Mouse (Mus musculus) lung, adult 2 months (tissue): ENCODE data around the gene Prpf40b. TPM values are rescaled to one million over a fixed set of nuclear protein-coding genes. Genes with fewer than 3 reads are reported as not detected.

Experiments used
- DNase-seq: peaks from one replicate; pipeline ENCODE4 v3.0.0; 2022
- H3K4me1 ChIP-seq: fragments of 200-500 bp; 2 replicates; pipeline ENCODE4 v1.6.1; 2011; ENCODE audit warnings: low read length; ENCODE audit not compliant: control insufficient read depth, insufficient read depth
- H3K4me3 ChIP-seq: fragments of 200-500 bp; replicated peaks from 2 replicates; pipeline ENCODE3; 2011; ENCODE audit warnings: low read depth, mild to moderate bottlenecking, control low read depth, low read length; ENCODE audit errors: extremely low read depth
- CTCF ChIP-seq: fragments of 200-500 bp; IDR thresholded peaks from 2 replicates; pipeline ENCODE4 v1.5.1; 2011; ENCODE audit warnings: mild to moderate bottlenecking, low read length, control low read depth; ENCODE audit not compliant: insufficient read depth
- POLR2A ChIP-seq: fragments of 200-500 bp; IDR thresholded peaks from 2 replicates; pipeline ENCODE4 v1.6.1; 2011; ENCODE audit warnings: low read depth, mild to moderate bottlenecking, control low read depth, low read length, borderline replicate concordance; ENCODE audit errors: extremely low read depth
- WGBS: fragments of 180-500 bp; shearing (Covaris S2); methylation state at CpG from one replicate; pipeline ENCODE4 v1.1.7; 2018; 5-methylcytosine and 5-hydroxymethylcytosine counted together
- polyA plus RNA-seq: library from polyadenylated mRNA; depleted of rRNA; stranded (reverse); fragments of >200 nt; gene quantifications from 2 replicates; pipeline ENCODE4 v1.2.3, GENCODE M21; 2012

Gene Prpf40b
- polyA plus RNA-seq, 1 experiment, result 76.5 TPM

GRCm38 (mm10) chr15:99328011-99328410 lies 33.1 kb downstream of the Prpf40b start:
- no peak for DNase-seq
- peaks cover 37% of the 10 kb centered on the region for H3K4me1 ChIP-seq
- WGBS, result 94% methylated on average over 5 of the region's 5 CpGs
- H3K4me3 ChIP-seq, result no peak overlapping the region
- TF ChIP-seq POLR2A (no peak), CTCF (no peak)

- WGBS, result 44% methylated on average over 2 of the region's 2 CpGs
- Histone ChIP-seq H3K4me1 (peaks cover 53% of the 10 kb centered on the region), H3K4me3 (no peak overlapping the region)
- TF ChIP-seq POLR2A (no peak), CTCF (no peak)
- no peak for DNase-seq
Measured at GRCm38 (mm10) chr15:99330324-99330723, 35.4 kb downstream of the Prpf40b start.

- Histone ChIP-seq H3K4me3 (no peak overlapping the region), H3K4me1 (peaks cover 58% of the 10 kb centered on the region)
- TF ChIP-seq POLR2A (no peak), CTCF (no peak)
- WGBS, result 87% methylated on average over 5 of the region's 5 CpGs
- no peak for DNase-seq
Measured at GRCm38 (mm10) chr15:99331341-99331740, 36.5 kb downstream of the Prpf40b start.

GRCm38 (mm10) chr15:99332111-99332510 lies 37.2 kb downstream of the Prpf40b start:
- no peak for TF ChIP-seq POLR2A
- TF ChIP-seq CTCF, result no peak
- H3K4me3 ChIP-seq, result no peak overlapping the region
- DNase-seq, result no peak
- H3K4me1 ChIP-seq, result peaks cover 59% of the 10 kb centered on the region

GRCm38 (mm10) chr15:99332921-99333675 lies 38.2 kb downstream of the Prpf40b start:
- 17% methylated on average over 9 of the region's 9 CpGs for WGBS
- H3K4me3 ChIP-seq, result no peak overlapping the region
- H3K4me1 ChIP-seq, result peaks cover 59% of the 10 kb centered on the region
- TF ChIP-seq POLR2A (no peak), CTCF (no peak)
- DNase-seq, result peak; percentile 57

- Histone ChIP-seq H3K4me3 (no peak overlapping the region), H3K4me1 (peaks cover 59% of the 10 kb centered on the region)
- TF ChIP-seq CTCF (no peak), POLR2A (no peak)
- 47% methylated on average over 3 of the region's 3 CpGs for WGBS
- no peak for DNase-seq
Measured at GRCm38 (mm10) chr15:99333676-99334065, 38.8 kb downstream of the Prpf40b start.

- Histone ChIP-seq H3K4me1 (peaks cover 54% of the 10 kb centered on the region), H3K4me3 (no peak overlapping the region)
- 41% methylated on average over 6 of the region's 6 CpGs for WGBS
- DNase-seq, result no peak
- TF ChIP-seq CTCF (no peak), POLR2A (no peak)
Measured at GRCm38 (mm10) chr15:99334500-99334899, 39.6 kb downstream of the Prpf40b start.

GRCm38 (mm10) chr15:99335801-99336320 lies 41.0 kb downstream of the Prpf40b start:
- DNase-seq, result no peak
- 34% methylated on average over 8 of the region's 8 CpGs for WGBS
- H3K4me3 ChIP-seq, result no peak overlapping the region
- no peak for TF ChIP-seq POLR2A
- no peak for TF ChIP-seq CTCF
- H3K4me1 ChIP-seq, result peaks cover 45% of the 10 kb centered on the region

GRCm38 (mm10) chr15:99338916-99339315 lies 44.0 kb downstream of the Prpf40b start:
- no peak for DNase-seq
- TF ChIP-seq CTCF, result no peak
- no peak for TF ChIP-seq POLR2A
- 64% methylated on average over 2 of the region's 2 CpGs for WGBS
- no peak overlapping the region for H3K4me3 ChIP-seq
- peaks cover 51% of the 10 kb centered on the region for H3K4me1 ChIP-seq

- Histone ChIP-seq H3K4me3 (no peak overlapping the region), H3K4me1 (peaks cover 47% of the 10 kb centered on the region)
- DNase-seq, result no peak
- 38% methylated on average over 6 of the region's 6 CpGs for WGBS
- TF ChIP-seq CTCF (no peak), POLR2A (no peak)
Measured at GRCm38 (mm10) chr15:99339669-99340068, 44.8 kb downstream of the Prpf40b start.

- TF ChIP-seq CTCF, result no peak
- no peak for DNase-seq
- Histone ChIP-seq H3K4me1 (peaks cover 42% of the 10 kb centered on the region), H3K4me3 (no peak overlapping the region)
- 41% methylated on average over 3 of the region's 3 CpGs for whole genome bisulfite sequencing
Measured at GRCm38 (mm10) chr15:99341102-99341501, 46.2 kb downstream of the Prpf40b start.
